Mouse (Mus musculus) right cerebral cortex, adult 18-20 months (tissue): ENCODE results near the gene Rwdd2b.

Experiments
- DNase-seq: peaks from one replicate; pipeline ENCODE4 v3.0.0; 2022; ENCODE audit warnings: mixed read lengths

Gene Rwdd2b

DNA sequence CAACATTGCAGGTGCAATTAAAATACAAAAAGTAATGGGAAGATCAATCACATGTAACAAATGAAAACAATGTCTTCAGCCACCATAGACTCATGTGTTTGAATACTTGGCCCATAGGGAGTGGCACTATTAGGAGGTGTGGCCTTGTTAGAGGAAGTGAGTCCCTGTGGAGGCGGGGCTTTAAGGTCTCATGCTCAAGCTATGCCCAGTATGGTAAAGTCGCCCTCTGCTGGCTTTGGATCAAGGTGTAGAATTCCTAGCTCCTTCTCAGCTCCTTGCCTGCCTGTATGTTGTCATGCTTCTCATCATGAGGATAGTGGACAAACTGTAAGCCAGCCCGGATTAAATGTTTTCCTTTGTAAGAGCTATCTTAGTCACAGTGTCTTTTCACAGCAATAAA, 35.4 kb downstream of the Rwdd2b start:
- DNase-seq: no peak

DNA sequence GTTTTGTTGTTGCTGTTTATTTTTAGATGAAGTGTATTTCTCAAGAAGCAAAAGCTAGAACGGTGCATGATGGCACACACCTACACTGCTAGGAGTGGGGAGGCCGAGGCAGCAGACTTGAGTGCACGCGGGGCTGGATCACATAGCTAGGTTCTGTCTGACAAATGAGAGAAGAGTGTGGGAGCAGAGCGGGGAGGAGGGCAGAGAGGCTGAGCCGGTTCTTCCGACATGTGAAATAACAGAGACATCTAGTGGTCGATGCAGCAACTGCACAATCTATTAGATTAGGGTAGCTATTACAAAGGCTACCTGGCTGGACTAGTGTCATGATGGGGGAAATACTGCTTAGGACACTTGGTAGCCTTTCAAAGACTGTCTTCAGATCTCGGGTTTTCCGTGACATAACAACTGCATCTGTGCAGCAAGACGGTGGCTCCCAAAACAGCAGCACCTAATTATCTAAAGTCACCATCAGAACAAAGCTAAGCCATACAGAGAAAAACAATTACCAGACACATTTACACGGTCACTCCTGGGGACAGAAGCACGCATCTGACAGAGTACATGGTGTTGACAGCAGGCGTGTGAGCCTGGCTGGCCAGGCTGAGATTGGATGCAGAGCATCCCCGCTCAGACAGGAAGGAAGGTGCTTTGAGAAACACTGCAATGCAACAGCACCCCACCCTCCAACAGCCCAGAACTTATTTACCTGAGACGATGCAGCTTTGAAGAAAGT, 46.4 kb downstream of the Rwdd2b start:
- DNase-seq: peak; percentile 72

DNA sequence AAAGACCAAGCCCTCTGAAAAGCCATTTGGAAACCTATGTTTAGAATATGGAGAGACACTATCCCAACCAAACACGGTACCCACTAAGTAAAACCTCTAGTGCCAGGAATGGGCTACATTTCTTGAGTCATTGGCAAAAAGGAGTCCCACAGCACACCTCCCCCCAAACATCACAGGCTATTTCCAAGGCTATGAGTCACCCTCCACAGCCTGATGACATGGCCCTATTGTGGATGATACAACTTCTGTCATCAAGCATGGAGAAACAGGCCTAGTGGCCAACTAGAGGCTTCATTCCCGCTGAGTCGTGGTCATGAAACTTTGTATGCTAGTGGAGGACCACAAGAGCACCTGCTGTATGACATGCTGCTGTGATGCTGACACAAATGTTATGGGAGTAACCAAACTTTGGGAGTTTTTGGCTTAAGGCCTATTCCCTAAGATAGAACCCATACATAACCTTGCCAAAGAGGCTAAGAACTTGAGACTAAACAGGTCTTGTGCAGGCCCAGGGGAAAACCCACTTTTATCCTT, 52.9 kb downstream of the Rwdd2b start:
- no peak for DNase-seq

DNA sequence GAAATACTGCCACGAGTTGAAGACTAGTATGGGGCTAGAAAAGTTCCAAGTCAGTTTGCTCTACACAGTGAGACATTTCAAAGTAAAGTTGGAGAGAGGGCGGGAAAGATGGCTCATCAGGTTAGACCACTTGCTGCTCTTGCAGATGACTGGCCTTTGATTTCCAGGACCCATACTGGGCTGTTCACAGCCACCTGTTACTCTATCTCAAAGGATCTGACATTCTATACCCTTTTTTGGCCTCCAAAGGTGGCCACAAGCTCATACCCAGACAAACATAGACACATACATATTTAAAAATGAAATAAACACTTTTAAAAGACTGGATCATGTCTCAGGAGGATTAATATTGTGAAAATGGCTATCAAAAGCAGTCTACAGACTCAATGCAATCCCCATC, 56.0 kb downstream of the Rwdd2b start:
- no peak for DNase-seq
